In the genomic region with DNA sequence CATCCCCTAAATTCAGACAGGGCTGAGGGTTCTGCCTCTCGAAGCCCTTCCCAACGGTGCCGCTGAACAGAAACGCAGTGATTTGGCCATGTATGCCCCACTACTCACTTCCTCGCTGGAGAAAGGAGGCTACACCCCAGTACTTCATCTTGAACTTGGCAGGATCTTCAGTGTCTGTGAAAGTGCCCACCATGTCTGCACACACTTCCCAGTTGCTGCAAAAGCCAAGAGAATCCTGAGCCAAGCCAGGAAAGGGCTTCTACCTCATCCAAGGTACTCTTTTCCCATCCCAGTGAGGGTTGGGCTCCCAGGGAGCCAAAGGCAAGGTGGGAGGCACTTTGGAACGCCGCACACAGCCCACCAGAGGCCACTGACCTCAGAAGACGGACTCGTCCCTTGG, we compare ENCODE assay signal across 8 mouse cellular contexts. TPM values are rescaled to one million over a fixed set of nuclear protein-coding genes. Genes with fewer than 3 reads are reported as not detected.
DNase-seq lines count a peak whose midpoint lies in the region; ATAC-seq and TF ChIP-seq lines count a peak whose summit lies in the region.

No protein-coding gene starts in this region.

- no peak for ATAC-seq in lung, embryonic 14.5 days (ENCODE audit: insufficient read depth)
- ATAC-seq in forebrain, embryonic 11.5 days (replicated peaks; ENCODE audit: low FRiP score): no peak
- ATAC-seq in limb, embryonic 13.5 days (ENCODE audit: low FRiP score, low read depth): no peak

- peak overlapping the region; percentile 88 for H3K4me2 ChIP-seq in lung, embryonic 14.5 days
- peak overlapping the region; percentile 96 for H3K4me2 ChIP-seq in forebrain, embryonic 11.5 days (ENCODE audit: low read depth, low read length, severe bottlenecking)
- H3K4me2 ChIP-seq in limb, embryonic 13.5 days (replicated peaks): peak overlapping the region; percentile 82

- H3K9me3 ChIP-seq in lung, embryonic 14.5 days (ENCODE audit: low read depth, low read length): no peaks in the 10 kb centered on the region
- H3K9me3 ChIP-seq in forebrain, embryonic 11.5 days (ENCODE audit: control insufficient read depth, low read length): no peaks in the 10 kb centered on the region
- no peaks in the 10 kb centered on the region for H3K9me3 ChIP-seq in limb, embryonic 13.5 days

- no peaks in the 10 kb centered on the region for H3K4me1 ChIP-seq in lung, embryonic 14.5 days (ENCODE audit: insufficient read depth)
- H3K4me1 ChIP-seq in forebrain, embryonic 11.5 days (replicated peaks; ENCODE audit: control insufficient read depth, insufficient read depth, low read length): no peaks in the 10 kb centered on the region
- H3K4me1 ChIP-seq in limb, embryonic 13.5 days: 0 out of 2 replicates have a peak, but pooled peaks cover 6% of the 10 kb centered on the region
- no peaks in the 10 kb centered on the region for H3K4me1 ChIP-seq in small intestine, adult 2 months (ENCODE audit: control insufficient read depth, insufficient read depth, insufficient read length, low read length)

- no peaks in the 10 kb centered on the region for H3K36me3 ChIP-seq in lung, embryonic 14.5 days (ENCODE audit: insufficient read depth)
- H3K36me3 ChIP-seq in forebrain, embryonic 11.5 days (ENCODE audit: control insufficient read depth, insufficient read depth, low read length): no peaks in the 10 kb centered on the region
- no peaks in the 10 kb centered on the region for H3K36me3 ChIP-seq in limb, embryonic 13.5 days
- no peaks in the 10 kb centered on the region for H3K36me3 ChIP-seq in small intestine, adult 2 months (ENCODE audit: control insufficient read depth, insufficient read depth, low read length)

- TF ChIP-seq POLR2A in small intestine, adult 2 months (IDR thresholded peaks at IDR 0.05; ENCODE audit: low read depth, low read length): no peak

- H3K9ac ChIP-seq in lung, embryonic 14.5 days: no peak overlapping the region; the same call in 1 of the 2 replicates
- no peak overlapping the region for H3K9ac ChIP-seq in forebrain, embryonic 11.5 days (ENCODE audit: low read length)
- peak overlapping the region; percentile 65; the same call in 1 of the 2 replicates for H3K9ac ChIP-seq in limb, embryonic 13.5 days

- H3K27ac ChIP-seq in lung, embryonic 14.5 days (ENCODE audit: low read depth): no peak overlapping the region
- H3K27ac ChIP-seq in forebrain, embryonic 11.5 days (ENCODE audit: low read depth, low read length): no peak overlapping the region
- H3K27ac ChIP-seq in limb, embryonic 13.5 days: no peak overlapping the region
- H3K27ac ChIP-seq in small intestine, adult 2 months (ENCODE audit: insufficient read depth, low read depth, low read length): no peak overlapping the region

- DNase-seq in lung, embryonic 14.5 days: peak; percentile 4
- no peak for DNase-seq in lung, postnatal 4 days
- DNase-seq in forebrain, embryonic 11.5 days (ENCODE audit: low spot score): no peak
- no peak for DNase-seq in left cerebral cortex, adult 18-20 months (ENCODE audit: low spot score in 2 of 2)
- DNase-seq in urinary bladder, postnatal 25 days (ENCODE audit: low spot score): no peak
- DNase-seq in urinary bladder, postnatal 36 days (ENCODE audit: low spot score in 2 of 2): no peak

- 23% methylated on average over 9 of the region's 9 CpGs for whole genome bisulfite sequencing in lung, embryonic 14.5 days
- WGBS in forebrain, embryonic 11.5 days: 31% methylated on average over 9 of the region's 9 CpGs
- whole genome bisulfite sequencing in limb, embryonic 13.5 days: 33% methylated on average over 9 of the region's 9 CpGs
- 24% methylated on average over 9 of the region's 9 CpGs for WGBS in small intestine, adult 2 months

- H3K27me3 ChIP-seq in lung, embryonic 14.5 days (ENCODE audit: insufficient read depth, low read length): peaks cover 19% of the 10 kb centered on the region; the same call in 1 of the 2 replicates
- peaks cover 23% of the 10 kb centered on the region for H3K27me3 ChIP-seq in forebrain, embryonic 11.5 days (ENCODE audit: control insufficient read depth, insufficient read depth, low read length)
- peaks cover 29% of the 10 kb centered on the region for H3K27me3 ChIP-seq in limb, embryonic 13.5 days
- H3K27me3 ChIP-seq in small intestine, adult 2 months (ENCODE audit: control insufficient read depth, insufficient read depth, low read length): peaks cover 16% of the 10 kb centered on the region

- H3K4me3 ChIP-seq in lung, embryonic 14.5 days (ENCODE audit: low read depth, low read length): peak overlapping the region; percentile 50
- peak overlapping the region; percentile 59 for H3K4me3 ChIP-seq in forebrain, embryonic 11.5 days (ENCODE audit: low read depth, low read length)
- peak overlapping the region; percentile 60 for H3K4me3 ChIP-seq in limb, embryonic 13.5 days
- H3K4me3 ChIP-seq in small intestine, adult 2 months (ENCODE audit: low read depth, low read length): peak overlapping the region; percentile 58

- no peak for TF ChIP-seq CTCF in lung, embryonic 14.5 days (IDR thresholded peaks at IDR 0.05; ENCODE audit: low read depth)
- TF ChIP-seq CTCF in small intestine, adult 2 months (IDR thresholded peaks at IDR 0.05; ENCODE audit: extremely low read depth, insufficient read length, insufficient replicate concordance, low read depth, low read length): no peak

RNA-seq across cellular contexts. Expression of a gene that starts 1.2 kb away (rescaled TPM):
- 11.1 and 12.7 TPM in 2 replicates for polyA plus RNA-seq in lung, embryonic 14.5 days (2014; fragmentation: Nextera tagmentation; extraction: Ambion mirVana)
- polyA plus RNA-seq in forebrain, embryonic 11.5 days (2014; fragmentation: Nextera tagmentation; extraction: Ambion mirVana): 1.1 TPM in 2 replicates
- polyA plus RNA-seq in limb, embryonic 13.5 days (2015; fragmentation: Nextera tagmentation; extraction: Ambion mirVana): 11.7 and 19.1 TPM in 2 replicates
- polyA plus RNA-seq in small intestine, adult 2 months (2012; rRNA removed): 4.5 and 6.3 TPM in 2 replicates
- 10 to 100 TPM; 20.7 to 21.3 TPM for total RNA-seq in left cerebral cortex, adult 18-20 months (2021)

RNA-seq across cellular contexts. Expression of a gene that starts 8.7 kb away (rescaled TPM):
- polyA plus RNA-seq in lung, embryonic 14.5 days (2014; fragmentation: Nextera tagmentation; extraction: Ambion mirVana): not detected in 2 replicates
- not detected in 2 replicates for polyA plus RNA-seq in forebrain, embryonic 11.5 days (2014; fragmentation: Nextera tagmentation; extraction: Ambion mirVana)
- polyA plus RNA-seq in limb, embryonic 13.5 days (2015; fragmentation: Nextera tagmentation; extraction: Ambion mirVana): not detected in 2 replicates
- not detected in 2 replicates for polyA plus RNA-seq in small intestine, adult 2 months (2012; rRNA removed)
- under 1 TPM; 0.12 to 0.26 TPM for total RNA-seq in left cerebral cortex, adult 18-20 months (2021)

RNA-seq across cellular contexts. Expression of a gene that starts 27.1 kb away (rescaled TPM):
- 3.1 and 3.3 TPM in 2 replicates for polyA plus RNA-seq in lung, embryonic 14.5 days (2014; fragmentation: Nextera tagmentation; extraction: Ambion mirVana)
- not detected in 2 replicates for polyA plus RNA-seq in forebrain, embryonic 11.5 days (2014; fragmentation: Nextera tagmentation; extraction: Ambion mirVana)
- not detected in 2 replicates for polyA plus RNA-seq in limb, embryonic 13.5 days (2015; fragmentation: Nextera tagmentation; extraction: Ambion mirVana)
- polyA plus RNA-seq in small intestine, adult 2 months (2012; rRNA removed): 5.5 and 7.1 TPM in 2 replicates
- total RNA-seq in left cerebral cortex, adult 18-20 months (2021): not detected
